Mouse (Mus musculus) thymus, adult 2 months (tissue): Measurements from ENCODE around the gene Unc13a.

Experiments
- CTCF ChIP-seq: fragments of 200-500 bp; IDR thresholded peaks from 2 replicates; pipeline ENCODE4 v1.5.1; 2012; ENCODE audit warnings: mild to moderate bottlenecking, control low read depth, low read length, moderate library complexity, borderline replicate concordance; ENCODE audit not compliant: control insufficient read depth, poor library complexity, insufficient read depth; ENCODE audit errors: extremely low read depth
- POLR2A ChIP-seq: fragments of 200-500 bp; IDR thresholded peaks from 2 replicates; pipeline ENCODE4 v1.6.1; 2012; ENCODE audit warnings: mild to moderate bottlenecking, low read length, control low read depth, moderate library complexity; ENCODE audit not compliant: control insufficient read depth, poor library complexity, insufficient read depth; ENCODE audit errors: extremely low read depth

DNA sequence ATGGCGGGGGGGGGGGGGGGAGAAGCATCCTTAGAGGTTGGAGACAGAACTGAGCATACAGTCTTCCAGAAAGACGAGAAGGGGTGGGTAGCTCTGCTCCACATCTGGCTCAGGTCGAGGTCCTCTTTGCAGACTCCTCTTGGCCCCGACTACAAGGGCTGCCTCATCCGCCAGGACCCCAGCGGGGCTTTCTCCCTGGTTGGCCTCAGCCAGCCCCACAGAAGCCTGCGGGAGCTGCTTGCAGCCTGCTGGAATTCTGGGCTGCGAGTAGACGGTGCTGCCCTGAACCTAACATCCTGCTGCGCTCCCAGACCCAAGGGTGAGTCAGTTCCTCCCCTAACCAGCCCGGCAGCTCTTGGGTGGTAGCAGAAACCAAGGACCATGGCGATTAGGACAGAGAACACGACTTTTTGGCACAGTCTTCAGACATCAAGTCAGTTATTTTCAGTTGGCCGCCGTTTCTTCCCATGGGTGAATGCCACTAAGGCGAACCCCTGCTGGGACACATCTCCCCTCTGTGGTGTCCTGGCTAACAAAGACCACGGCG, 9.9 kb upstream of the Unc13a start:
- no peak for TF ChIP-seq CTCF
- TF ChIP-seq POLR2A = no peak
